Mouse (Mus musculus): ENCODE measurements around the gene Slc17a8.

The Slc17a8 gene

DNA sequence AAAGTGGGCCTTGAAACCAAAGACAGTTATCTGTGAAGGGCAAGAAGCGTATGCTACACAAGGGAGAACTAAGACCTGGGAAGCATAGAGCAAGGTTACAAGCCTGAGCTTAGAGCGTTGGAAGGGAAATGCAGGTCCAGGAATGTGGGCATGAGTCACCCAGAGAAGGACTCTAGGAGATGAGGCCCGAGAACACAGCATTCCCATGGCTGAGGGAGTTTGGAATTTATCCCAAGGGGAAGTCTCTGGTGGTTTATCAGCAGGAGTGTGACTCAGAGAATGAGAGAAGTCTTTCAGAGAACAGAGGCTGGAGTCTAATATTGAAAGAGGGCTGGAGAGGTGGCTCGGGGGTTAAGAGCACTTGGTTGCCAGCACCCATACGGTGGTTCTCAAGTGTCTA, 94.0 kb downstream of the Slc17a8 start:
- DNase-seq (ENCODE audit: low read depth, low spot score), result no peak

DNA sequence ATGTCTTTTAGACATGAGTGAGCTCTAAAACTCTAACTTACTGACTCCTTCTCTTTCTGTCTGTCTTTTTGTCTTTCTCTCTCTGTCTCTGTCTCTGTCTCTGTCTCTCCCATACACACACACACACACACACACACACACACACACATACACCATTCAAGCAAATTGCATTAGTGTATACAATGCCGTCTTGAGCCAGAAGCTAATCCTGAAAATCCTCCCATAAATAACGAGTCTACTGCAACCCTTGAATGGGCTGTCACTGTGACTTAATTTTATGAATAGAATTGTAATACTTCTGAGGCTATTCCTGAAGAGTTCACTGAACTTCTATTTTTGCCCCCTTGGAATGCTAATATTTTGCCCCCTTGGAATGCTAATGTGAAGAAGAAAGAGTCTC, 95.2 kb downstream of the Slc17a8 start:
- no peak for DNase-seq (ENCODE audit: low read depth, low spot score)

Data from retina, postnatal 7 days (tissue).